Mouse (Mus musculus) fibroblast of lung, adult 2 months (primary cell): ENCODE measurements around the gene Ranbp9.

Experiments
- DNase-seq: peaks from one replicate; pipeline ENCODE4 v3.0.0-alpha.2; 2011; ENCODE audit warnings: low read depth

Ranbp9 gene

DNA sequence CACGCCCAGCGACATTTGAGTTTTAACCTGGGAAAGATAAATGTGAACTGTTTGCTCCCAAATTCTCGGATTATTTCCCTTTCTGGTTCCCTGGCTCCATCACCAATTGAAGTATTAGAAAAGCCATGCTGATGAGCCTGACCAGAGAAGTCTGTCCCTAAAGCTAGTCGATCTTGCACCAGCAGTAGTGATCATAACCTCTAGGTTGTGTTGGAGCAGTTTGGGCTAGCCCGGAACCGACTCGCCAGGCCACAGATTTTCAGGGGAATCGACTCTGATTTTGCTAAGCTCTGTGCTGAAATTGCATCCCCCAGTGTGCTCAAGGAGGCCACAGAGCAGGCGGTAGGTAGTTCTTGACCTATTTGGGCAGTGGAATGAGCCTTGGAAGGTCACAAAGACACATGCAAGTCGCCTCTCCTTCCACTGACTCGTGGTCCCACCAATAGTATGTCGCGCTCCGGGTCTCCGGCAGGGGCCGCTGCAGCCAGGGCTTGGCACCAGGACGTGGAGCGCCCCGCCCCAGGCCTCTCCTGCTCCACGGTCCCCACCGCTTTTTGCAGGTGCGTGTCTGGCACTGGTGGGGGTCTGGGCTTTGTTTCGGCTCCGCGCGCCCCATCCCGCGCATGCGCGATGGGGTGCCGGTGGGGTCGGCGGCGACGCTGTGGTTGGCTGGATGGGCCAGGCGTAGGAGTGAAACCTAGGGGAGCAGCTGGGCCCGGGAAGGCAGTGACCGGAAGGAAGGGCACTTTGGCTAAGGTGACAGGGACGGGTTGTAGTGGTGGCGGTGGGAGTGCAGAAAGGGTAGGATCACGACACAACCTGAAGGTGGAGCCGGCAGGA lies 115.9 kb downstream of the Ranbp9 start, which contains the start of gene Sirt5:
TSS of gene Sirt5 (plus strand) at position 512 of the 840 bp plus-strand sequence.
- DNase-seq: peak; percentile 47

DNA sequence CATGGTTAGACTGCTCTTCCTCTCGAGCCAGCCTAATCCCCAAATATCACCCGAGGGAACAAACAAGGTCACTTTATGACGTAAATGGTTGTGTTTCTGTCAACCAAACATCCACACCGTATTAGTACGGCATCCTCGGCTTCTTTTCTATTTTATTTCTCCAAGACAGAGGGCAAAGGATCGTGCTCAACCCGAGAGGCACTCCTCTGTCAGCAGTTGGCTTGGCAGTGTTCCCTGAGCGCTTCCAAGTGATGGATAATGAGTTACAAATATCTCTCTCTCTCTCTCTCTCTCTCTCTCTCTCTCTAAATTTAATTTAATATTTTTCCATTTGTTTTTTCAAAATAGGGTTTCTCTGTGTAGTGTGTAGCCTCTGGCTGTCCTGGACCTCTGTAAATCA lies 118.7 kb downstream of the Ranbp9 start:
- no peak for DNase-seq

DNA sequence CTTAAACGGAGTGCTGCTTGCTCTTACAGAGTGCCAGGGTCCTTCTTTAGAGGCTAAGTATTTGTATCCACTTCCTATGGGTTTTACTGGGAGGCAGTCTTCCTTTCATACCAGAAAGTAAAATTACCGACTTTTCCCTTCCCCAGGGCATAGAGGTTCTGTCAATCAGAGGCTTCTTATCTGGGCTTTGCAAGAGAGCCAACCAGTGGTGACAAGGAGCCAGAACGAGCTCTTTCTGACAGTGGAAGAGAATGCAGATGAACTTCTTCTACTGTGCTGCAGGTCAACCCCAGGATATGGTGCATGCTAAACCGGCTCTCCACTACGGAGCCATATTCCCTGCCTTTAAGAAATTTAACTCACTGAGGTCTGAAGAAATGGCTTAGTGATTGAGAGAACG lies 120.5 kb downstream of the Ranbp9 start:
- DNase-seq: no peak

DNA sequence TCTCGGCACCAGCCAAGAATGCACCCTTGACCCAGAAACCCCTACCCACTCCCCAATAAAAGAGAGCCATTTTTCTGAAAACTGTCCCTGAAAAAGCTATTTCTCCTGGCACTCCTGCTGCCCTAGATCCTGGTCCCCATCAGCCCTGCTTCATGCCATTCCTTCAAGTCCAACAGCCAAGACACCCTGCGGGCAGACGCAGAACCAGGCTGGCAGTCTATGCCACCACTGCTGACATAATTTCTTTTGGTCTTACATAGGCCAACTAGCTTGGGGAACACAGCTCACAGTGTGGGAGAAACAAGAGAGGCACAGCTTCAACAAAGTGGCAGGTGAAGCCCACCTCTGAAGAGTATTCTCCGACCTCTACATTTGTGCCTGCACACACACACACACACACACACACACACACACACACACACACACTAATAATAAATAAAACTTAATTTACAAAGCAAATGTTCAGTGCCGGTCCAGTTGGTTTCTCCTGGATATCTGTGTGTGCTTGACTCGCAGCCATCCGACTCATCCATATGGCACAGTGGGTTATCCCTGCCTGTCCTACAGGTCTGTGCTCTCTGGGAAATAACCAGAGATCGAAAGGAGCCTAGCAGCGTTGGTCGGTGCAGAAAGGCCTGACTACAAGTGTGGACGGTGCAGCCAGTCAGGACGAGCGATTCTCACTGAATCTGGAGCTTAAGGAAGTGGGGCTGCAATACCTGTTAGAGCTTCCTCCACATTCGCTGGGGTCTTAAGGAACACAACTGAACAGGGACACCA lies 124.5 kb downstream of the Ranbp9 start:
- no peak for DNase-seq

DNA sequence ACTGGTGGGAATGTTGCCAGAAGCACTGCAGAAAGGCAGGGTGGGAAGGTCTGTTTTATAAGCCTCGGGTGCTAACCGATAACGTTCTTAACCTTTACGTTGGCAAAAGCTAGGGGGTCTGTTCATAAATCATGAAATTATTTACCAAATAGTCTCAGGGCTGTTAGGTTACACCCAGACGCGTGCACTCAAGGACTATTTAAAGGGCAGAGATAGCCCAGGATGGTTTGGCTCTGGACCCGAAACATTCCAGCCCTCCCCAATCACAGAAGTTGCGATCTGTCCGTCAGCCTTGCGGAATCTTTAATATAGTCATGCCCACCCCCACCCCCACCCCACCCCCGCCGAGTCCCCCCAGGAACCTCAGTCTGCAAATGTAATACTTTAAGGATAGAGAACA lies 126.7 kb downstream of the Ranbp9 start:
- DNase-seq: no peak

DNA sequence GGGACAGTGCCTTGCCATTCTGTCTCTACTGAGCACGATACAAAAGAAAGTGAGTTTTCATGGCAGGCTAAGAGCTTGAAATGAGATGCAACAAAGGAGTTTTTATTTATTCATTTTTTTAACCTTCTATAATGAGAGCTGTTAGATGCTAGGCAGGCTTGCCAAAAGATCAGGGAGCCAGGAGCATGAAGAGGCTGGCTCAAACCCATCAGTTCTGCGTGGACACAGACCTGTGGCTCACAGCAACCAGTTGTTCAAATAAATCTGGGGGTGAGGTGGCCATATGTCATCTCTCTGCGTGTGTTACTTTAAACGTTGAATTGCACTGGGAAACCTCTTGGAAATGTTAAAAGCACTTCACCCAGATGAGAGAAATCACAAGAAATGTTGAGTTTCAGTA lies 127.7 kb downstream of the Ranbp9 start:
- DNase-seq: no peak
